Mouse (Mus musculus) subcutaneous adipose tissue, adult 2 months (tissue): ENCODE data around the gene Arg1. TPM values are rescaled to one million over a fixed set of nuclear protein-coding genes. Genes with fewer than 3 reads are reported as not detected.

Experiments
- polyA plus RNA-seq: library from polyadenylated mRNA; depleted of rRNA; stranded (reverse); fragments of >200 nt; gene quantifications from 2 replicates; pipeline ENCODE4 v1.2.3, GENCODE M21; 2012; ENCODE audit warnings: low replicate concordance; rRNA removed

The Arg1 gene
- 0.46 and 0.49 TPM in 2 replicates for polyA plus RNA-seq

DNA sequence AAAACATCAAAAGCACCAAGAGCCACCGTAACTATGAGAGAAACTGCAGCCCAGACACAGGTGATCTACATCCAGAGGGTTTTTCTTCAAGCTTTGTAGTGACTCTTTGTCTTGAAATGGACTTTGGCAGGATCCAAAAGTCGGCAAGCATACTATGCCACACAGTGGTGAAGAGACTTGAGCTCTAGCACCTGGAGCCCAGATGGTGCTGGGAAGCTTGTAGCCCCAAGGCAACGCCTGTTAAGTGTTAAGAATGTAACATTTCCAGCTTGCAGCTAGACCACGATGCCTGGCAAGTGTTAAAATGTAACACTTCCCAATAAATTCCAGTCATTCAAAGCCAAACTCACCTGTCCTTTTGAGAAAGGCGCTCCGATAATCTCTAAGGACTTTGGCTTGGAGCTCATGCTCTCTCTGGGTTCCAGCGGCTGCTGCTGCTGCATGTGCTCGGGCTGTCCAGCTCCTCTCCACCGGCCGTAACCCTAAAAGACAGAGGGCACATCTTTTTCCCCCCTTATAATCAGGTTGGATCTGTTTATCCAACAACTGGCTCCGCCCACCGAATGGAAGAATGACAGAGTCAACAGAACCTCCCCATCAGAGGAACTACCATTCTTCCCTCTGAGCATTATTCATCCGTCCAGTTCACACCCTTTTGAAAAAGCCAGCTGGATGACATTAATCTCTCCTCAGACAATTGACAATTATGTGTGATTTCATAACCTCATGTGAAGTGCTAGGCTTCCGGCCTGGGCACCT lies at the start of gene Arg1:
Gene Arg1 (minus strand): TSS at position 523 of the 759 bp plus-strand sequence.

DNA sequence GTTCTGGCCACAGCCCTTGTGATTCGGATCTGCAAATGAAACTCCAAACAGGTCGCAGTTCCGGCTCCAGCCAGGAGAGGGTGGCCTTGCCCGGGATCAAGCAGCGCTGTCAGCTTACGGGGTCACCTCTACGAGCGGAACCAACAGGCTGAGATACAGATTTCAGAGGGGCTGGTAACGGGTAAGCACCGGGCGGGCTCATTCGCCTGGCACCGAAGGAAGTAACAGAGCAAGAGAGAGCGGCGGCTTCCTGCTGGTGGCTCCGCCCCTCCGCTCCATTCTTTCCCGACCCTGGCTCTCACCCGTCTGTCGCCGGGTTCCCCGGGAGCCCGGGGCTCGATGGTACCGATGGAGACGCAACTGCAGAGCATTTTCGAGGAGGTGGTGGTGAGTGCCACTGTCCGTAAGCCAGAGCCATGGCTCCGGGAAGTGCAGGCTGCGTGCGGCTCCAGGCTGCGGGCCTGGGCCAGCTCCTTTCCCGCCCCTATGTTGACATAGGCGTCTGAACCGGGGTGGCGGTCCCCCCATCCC lies 57.5 kb downstream of the Arg1 start, which contains the start of gene Med23:
Gene Med23 (plus strand): TSS at position 227 of the 531 bp plus-strand sequence.

Other genes starting within 250 kb of the Arg1 start
- 0.97 and 4.8 TPM in 2 replicates for gene Enpp1, start 215.3 kb downstream of the Arg1 start, polyA plus RNA-seq
- 4.7 and 39.4 TPM in 2 replicates for gene Enpp3, start 84.7 kb downstream of the Arg1 start, polyA plus RNA-seq
- 14.5 and 30.5 TPM in 2 replicates for gene Med23, start 57.5 kb downstream of the Arg1 start, polyA plus RNA-seq